Mouse (Mus musculus) embryonic stem cell, embryonic (primary cell): ENCODE results near the gene Tmem53.

Experiments
- CTCF ChIA-PET, 4 experiments: fragments of 300-600 bp in 2 of 4; fragments of 350-600 bp in 2 of 4; sonication (Branson Sonifier 250); formaldehyde crosslinking; loops; one replicate each; lab custom pipeline; 2022; ENCODE audit warnings: inconsistent platforms in 2 of 4; lab: Charles Lee
- POLR2A ChIA-PET, 4 experiments: fragments of 300-600 bp in 2 of 4; fragments of 350-600 bp in 2 of 4; sonication (Branson Sonifier 250); formaldehyde crosslinking; loops; one replicate each; lab custom pipeline; 2022; ENCODE audit warnings: antibody characterized with exemption in 4 of 4, inconsistent platforms in 1 of 4; lab: Charles Lee

Tmem53 gene

GRCm38 (mm10) chr4:117251801-117252316, at the start of gene Tmem53, which contains the start of gene Armh1:
Gene Tmem53, plus strand, starts transcription at chr4:117251951.
Gene Armh1, minus strand, starts transcription at chr4:117252125.
- POLR2A ChIA-PET: interaction anchor here in 3 of 4 experiments (0.6 to 3.2 kb wide), 58 partner anchors 9 to 1030 kb away, joined by 3 to 18 read pairs (median 4); partner anchors contain the start of genes Kif2c (in 2 of the 3), Eri3 (in 1 of the 3), Hectd3 (in 1 of the 3) and Kdm4a (in 1 of the 3)
- CTCF ChIA-PET: interaction anchor here (0.5 to 2.6 kb wide), 15 partner anchors 9 to 430 kb away, joined by 3 to 19 read pairs (median 6); partner anchors contain the start of gene Dmap1 (in 1 of the 4)

GRCm38 (mm10) chr4:117202046-117202991, 49.4 kb upstream of the Tmem53 start:
- ChIA-PET POLR2A (interaction anchor here (0.5 to 6.0 kb wide), 143 partner anchors 7 to 1341 kb away, joined by 3 to 281 read pairs (median 4); partner anchors contain the start of genes Armh1 (in 3 of the 4), Kif2c (in 3 of the 4), Rps8 (in 3 of the 4) and Plk3 (in 2 of the 4)), CTCF (interaction anchor here (0.6 to 2.6 kb wide), 22 partner anchors 12 to 1004 kb away, joined by 3 to 9 read pairs (median 3); partner anchors contain the start of gene Kif2c (in 2 of the 4))

GRCm38 (mm10) chr4:117202992-117203354, 48.8 kb upstream of the Tmem53 start:
- ChIA-PET POLR2A (interaction anchor here (0.6 to 6.0 kb wide), 69 partner anchors 8 to 518 kb away, joined by 3 to 281 read pairs (median 6); partner anchors contain the start of genes Kif2c (in 3 of the 4), Armh1 (in 2 of the 4), Plk3 (in 2 of the 4) and Prdx1 (in 2 of the 4)), CTCF (interaction anchor here in 3 of 4 experiments (0.5 to 2.6 kb wide), 11 partner anchors 9 to 1004 kb away, joined by 3 to 8 read pairs (median 4); partner anchors contain the start of gene Kif2c (in 1 of the 3))

- CTCF ChIA-PET: interaction anchor here in 3 of 4 experiments (0.5 to 0.6 kb wide), 3 partner anchors 50 to 159 kb away, joined by 3 to 15 read pairs (median 3); no protein-coding TSS in a partner anchor
- POLR2A ChIA-PET: interaction anchor here in 3 of 4 experiments (0.5 to 8.5 kb wide), 20 partner anchors 8 to 677 kb away, joined by 3 to 71 read pairs (median 4); partner anchors contain the start of genes Kif2c (in 3 of the 3), Armh1 (in 1 of the 3), Atp6v0b (in 1 of the 3) and Plk3 (in 1 of the 3)
Measured at GRCm38 (mm10) chr4:117209592-117209991, 42.2 kb upstream of the Tmem53 start.

GRCm38 (mm10) chr4:117210147-117211074, 41.3 kb upstream of the Tmem53 start:
- CTCF ChIA-PET: interaction anchor here in 2 of 4 experiments (0.5 to 0.6 kb wide), 3 partner anchors 51 to 389 kb away, joined by 3 to 15 read pairs (median 4); no protein-coding TSS in a partner anchor
- POLR2A ChIA-PET: interaction anchor here (0.5 to 8.5 kb wide), 48 partner anchors 8 to 676 kb away, joined by 3 to 71 read pairs (median 4); partner anchors contain the start of genes Kif2c (in 3 of the 4), Plk3 (in 2 of the 4), Atp6v0b (in 1 of the 4) and Ptch2 (in 1 of the 4)

GRCm38 (mm10) chr4:117214250-117214649, 37.5 kb upstream of the Tmem53 start:
- CTCF ChIA-PET: interaction anchor here in 3 of 4 experiments (0.6 to 3.0 kb wide), 8 partner anchors 13 to 212 kb away, joined by 3 to 18 read pairs (median 4); no protein-coding TSS in a partner anchor
- POLR2A ChIA-PET: interaction anchor here (0.5 to 8.5 kb wide), 45 partner anchors 9 to 233 kb away, joined by 3 to 71 read pairs (median 4); partner anchors contain the start of genes Kif2c (in 2 of the 4) and Rps8 (in 2 of the 4)

GRCm38 (mm10) chr4:117217029-117217428, 34.7 kb upstream of the Tmem53 start:
- ChIA-PET CTCF (interaction anchor here in 3 of 4 experiments (0.6 to 1.8 kb wide), 5 partner anchors 10 to 68 kb away, joined by 3 to 5 read pairs (median 3); no protein-coding TSS in a partner anchor), POLR2A (interaction anchor here in 3 of 4 experiments (0.8 to 7.6 kb wide), 10 partner anchors 13 to 88 kb away, joined by 3 to 66 read pairs (median 3); no protein-coding TSS in a partner anchor)

- ChIA-PET CTCF (interaction anchor here (0.6 to 3.4 kb wide), 8 partner anchors 11 to 216 kb away, joined by 3 to 22 read pairs (median 3); no protein-coding TSS in a partner anchor), POLR2A (interaction anchor here in 3 of 4 experiments (0.9 to 2.8 kb wide), 13 partner anchors 10 to 232 kb away, joined by 3 to 16 read pairs (median 5); partner anchors contain the start of gene Rps8 (in 1 of the 3))
Measured at GRCm38 (mm10) chr4:117218517-117219219, 33.1 kb upstream of the Tmem53 start.

GRCm38 (mm10) chr4:117220741-117221515, 30.8 kb upstream of the Tmem53 start:
- POLR2A ChIA-PET: interaction anchor here in 3 of 4 experiments (0.8 to 2.8 kb wide), 17 partner anchors 8 to 393 kb away, joined by 3 to 16 read pairs (median 4); partner anchors contain the start of genes Kif2c (in 1 of the 3) and Rps8 (in 1 of the 3)
- CTCF ChIA-PET: interaction anchor here in 3 of 4 experiments (0.6 to 3.4 kb wide), 4 partner anchors 9 to 81 kb away, joined by 5 to 22 read pairs (median 16); no protein-coding TSS in a partner anchor

GRCm38 (mm10) chr4:117221836-117222235, 29.9 kb upstream of the Tmem53 start:
- ChIA-PET CTCF (interaction anchor here (0.7 to 3.4 kb wide), 4 partner anchors 8 to 102 kb away, joined by 3 to 22 read pairs (median 11); no protein-coding TSS in a partner anchor), POLR2A (interaction anchor here in 3 of 4 experiments (0.6 to 2.4 kb wide), 11 partner anchors 8 to 603 kb away, joined by 3 to 14 read pairs (median 4); no protein-coding TSS in a partner anchor)

- POLR2A ChIA-PET: interaction anchor here (0.6 to 1.3 kb wide), 10 partner anchors 9 to 391 kb away, joined by 3 to 9 read pairs (median 4); no protein-coding TSS in a partner anchor
- CTCF ChIA-PET: interaction anchor here in 2 of 4 experiments (0.6 to 1.2 kb wide), 3 partner anchors 39 to 319 kb away, joined by 3 to 4 read pairs (median 3); no protein-coding TSS in a partner anchor
Measured at GRCm38 (mm10) chr4:117223001-117223400, 28.8 kb upstream of the Tmem53 start.

GRCm38 (mm10) chr4:117224122-117224521, 27.6 kb upstream of the Tmem53 start:
- POLR2A ChIA-PET: interaction anchor here in 3 of 4 experiments (0.6 to 2.0 kb wide), 15 partner anchors 10 to 1758 kb away, joined by 3 to 8 read pairs (median 3); partner anchors contain the start of genes Btbd19 (in 1 of the 3) and Plk3 (in 1 of the 3)

GRCm38 (mm10) chr4:117225250-117225649, 26.5 kb upstream of the Tmem53 start:
- CTCF ChIA-PET: no interaction called here
- POLR2A ChIA-PET: interaction anchor here in 3 of 4 experiments (1.1 to 2.0 kb wide), 5 partner anchors 14 to 91 kb away, joined by 3 to 8 read pairs (median 3); partner anchors contain the start of gene Plk3 (in 1 of the 3)

More at GRCm38 (mm10) chr4:117224122-117224521, 27.6 kb upstream of the Tmem53 start:
- CTCF ChIA-PET: interaction anchor here in 3 of 4 experiments (0.5 to 1.2 kb wide), 7 partner anchors 12 to 804 kb away, joined by 3 to 7 read pairs (median 3); no protein-coding TSS in a partner anchor
